Mouse (Mus musculus) NIH3T3 (cell line): Measurements from ENCODE around the gene Rrnad1.
A peak's percentile ranks its signal among the peaks of the same experiment; 100 is the strongest.
"Not testable (repeated sequence)": the region's sequence is repeated elsewhere in the genome, so short reads cannot be mapped to it uniquely, and the experiment has no call there.

Source experiments
- DNase-seq: peaks from one replicate; pipeline ENCODE4 v3.0.0-alpha.2; 2012; ENCODE audit warnings: low read depth

Rrnad1 gene

GRCm38 (mm10) chr3:87918551-87918950, 12.0 kb downstream of the Rrnad1 start:
- no peak for DNase-seq

DNA sequence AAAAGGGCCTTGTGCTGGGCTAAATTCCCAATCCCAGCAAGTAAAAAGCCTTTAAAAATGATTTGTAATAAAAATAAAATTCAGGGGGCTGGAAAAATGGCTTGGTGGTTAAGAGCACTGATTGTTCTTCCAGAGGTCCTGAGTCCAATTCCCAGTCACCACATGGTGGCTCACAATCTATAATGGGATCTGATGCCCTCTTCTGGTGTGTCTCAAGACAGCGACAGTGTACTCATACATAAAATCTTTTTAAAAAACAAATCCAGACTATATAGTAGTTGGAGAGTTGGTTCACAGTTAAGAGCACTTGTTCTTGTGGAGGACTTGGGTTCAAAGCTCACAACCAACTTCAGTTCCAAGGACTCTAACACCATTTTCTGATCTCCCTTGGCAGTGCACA, 13.5 kb downstream of the Rrnad1 start:
- peak; percentile 36 for DNase-seq

DNA sequence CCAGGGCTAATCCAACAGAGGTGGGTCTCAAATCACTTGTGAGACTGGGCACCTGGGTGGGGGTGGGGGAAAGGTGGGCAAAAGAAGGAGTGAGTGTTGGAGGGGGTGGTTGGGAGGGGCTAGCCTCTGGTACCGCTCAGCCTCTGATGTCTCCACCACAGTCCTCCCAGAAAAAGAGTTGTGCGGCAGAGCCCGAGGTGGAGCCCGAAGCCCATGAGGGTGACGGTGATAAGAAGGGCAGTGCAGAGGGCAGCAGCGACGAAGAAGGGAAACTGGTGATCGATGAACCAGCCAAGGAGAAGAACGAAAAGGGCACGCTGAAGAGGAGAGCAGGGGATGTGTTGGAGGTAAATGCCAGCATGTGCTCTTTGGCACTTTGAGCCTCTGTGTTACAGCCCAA, 16.6 kb downstream of the Rrnad1 start:
- DNase-seq: no peak

- DNase-seq: no peak
Observed at GRCm38 (mm10) chr3:87913491-87913890, 17.0 kb downstream of the Rrnad1 start.

GRCm38 (mm10) chr3:87910573-87911141, 19.9 kb downstream of the Rrnad1 start:
- peak; percentile 99 for DNase-seq

DNA sequence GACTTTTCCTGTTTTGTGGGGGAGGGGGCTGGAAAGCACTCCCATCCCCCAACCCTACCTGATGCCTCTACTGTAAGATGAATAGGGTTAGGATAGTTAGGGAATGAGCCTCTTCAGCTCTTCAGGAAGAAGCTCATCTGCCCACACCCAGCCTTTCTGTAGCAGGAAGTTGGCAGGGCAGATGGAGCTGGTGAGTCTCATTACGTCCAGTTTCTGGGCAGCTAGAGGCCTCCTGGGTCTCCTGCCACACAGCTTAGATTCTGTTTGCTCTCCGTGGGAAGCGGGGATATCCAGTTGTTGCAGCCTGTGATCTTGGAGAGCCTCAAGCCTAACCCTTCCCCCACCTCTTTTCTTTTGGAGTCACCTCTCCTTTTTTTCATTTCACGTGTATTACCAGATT, 20.6 kb downstream of the Rrnad1 start:
- peak; percentile 73 for DNase-seq

DNA sequence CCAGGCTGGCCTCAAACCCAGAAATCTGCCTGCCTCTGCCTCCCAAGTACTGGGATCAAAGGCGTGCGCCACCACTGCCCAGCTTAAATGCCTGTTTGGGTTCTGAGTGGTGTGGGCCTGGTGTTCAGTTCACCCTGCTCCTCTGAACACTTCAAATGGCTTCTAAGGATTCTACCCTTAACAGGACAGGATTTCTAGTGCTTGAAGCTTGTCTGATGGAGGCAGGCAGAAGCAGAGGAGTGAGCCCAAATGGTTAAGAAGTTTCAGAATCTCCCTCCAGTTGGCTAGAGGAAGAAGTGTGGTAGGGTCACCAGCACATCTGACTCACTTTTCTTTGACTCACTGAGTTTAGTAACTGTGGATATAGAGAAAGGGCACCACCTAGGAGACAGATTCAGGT, 21.1 kb downstream of the Rrnad1 start:
- DNase-seq: peak; percentile 69

DNA sequence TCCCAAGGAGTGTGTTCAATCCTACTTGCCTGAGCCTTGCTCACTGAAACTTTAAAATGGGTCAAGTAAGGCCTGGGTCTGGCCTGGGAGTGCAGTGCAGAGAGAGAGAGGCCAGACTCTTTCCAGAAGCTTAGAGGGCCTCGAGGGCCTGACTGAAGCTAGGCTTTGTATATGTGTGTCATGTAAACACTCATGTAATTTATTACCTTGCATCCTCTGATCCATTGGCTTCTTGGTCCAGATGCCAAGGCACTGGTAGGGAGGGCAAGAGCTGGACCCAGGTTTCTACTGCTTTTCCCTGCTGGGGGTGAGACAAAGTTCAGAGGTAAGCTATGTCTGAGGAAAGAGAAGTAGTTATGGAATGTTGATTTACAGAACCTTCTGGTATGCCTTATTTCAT, 22.6 kb downstream of the Rrnad1 start:
- peak; percentile 47 for DNase-seq

GRCm38 (mm10) chr3:87906981-87907857, 23.3 kb downstream of the Rrnad1 start:
- DNase-seq: peak; percentile 69

DNA sequence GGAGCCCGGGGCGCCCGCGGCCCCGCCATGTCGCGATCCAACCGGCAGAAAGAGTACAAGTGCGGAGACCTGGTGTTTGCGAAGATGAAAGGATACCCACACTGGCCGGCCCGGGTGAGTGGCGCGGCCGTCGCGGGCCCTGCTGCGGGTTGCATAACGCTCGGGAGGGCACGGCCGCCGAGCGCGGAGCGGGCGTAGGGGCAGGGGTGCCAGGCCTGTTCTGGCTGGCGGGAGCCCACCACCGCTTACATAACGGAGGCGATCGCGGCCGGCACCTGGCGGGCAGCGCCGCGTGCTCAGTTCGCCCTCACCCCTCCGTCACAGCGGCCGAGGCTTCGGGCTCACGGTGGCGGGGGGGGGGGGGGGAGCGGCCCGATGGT, 23.9 kb downstream of the Rrnad1 start:
- DNase-seq: no peak

DNA sequence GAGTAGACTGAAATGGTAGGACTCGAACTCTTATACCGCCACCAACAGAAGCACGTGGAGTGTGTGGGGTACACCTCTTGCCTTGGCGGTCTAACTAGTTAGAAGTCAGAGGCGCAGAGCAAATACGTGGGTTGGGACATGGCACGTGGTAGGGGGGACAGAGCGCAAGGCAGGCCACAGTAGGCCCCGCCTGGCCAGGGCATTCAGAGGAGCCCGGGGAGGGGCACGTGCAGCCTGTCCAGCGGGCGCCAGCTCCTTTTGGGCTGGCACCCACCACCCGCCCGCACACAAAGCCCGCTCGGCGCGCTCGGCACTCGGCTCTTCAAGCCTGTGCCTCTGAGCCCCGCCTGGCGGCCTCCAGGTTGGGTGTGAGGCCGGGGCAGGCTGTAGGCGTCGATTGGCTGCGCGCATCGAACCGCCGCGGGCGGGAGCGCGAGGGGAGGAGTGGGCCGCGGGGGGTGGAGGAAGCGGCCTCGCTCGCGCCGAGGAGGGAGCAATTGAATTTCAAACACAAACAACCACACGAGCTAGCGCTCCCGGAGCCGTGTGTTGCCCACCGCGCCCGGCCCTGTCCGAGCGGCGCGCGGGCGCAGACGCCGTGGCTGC, 24.5 kb downstream of the Rrnad1 start, which contains the start of gene Hdgf:
Gene Hdgf, plus strand, starts transcription at position 442 of the 606 bp plus-strand sequence.
- DNase-seq: peak; percentile 98

- DNase-seq: no peak
Observed at GRCm38 (mm10) chr3:87903821-87904220, 26.7 kb downstream of the Rrnad1 start.

DNA sequence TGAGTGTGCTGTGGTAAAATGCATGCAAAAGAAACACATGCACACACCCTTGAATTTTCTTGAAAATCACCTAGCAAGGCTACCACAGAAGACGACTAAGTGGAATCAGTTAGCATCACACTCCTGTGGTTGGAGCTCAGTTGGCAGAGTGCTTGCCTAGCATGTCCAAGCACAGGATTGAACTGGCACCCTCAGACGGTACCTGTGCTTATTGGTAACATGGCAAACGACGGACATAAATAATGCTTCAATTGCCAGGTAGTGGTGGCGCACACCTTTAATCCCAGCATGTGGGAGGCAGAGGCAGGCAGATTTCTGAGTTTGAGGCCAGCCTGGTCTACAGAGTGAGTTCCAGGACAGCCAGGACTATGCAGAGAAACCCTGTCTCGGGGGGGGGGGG, 28.6 kb downstream of the Rrnad1 start:
- not testable (repeated sequence) for DNase-seq

- DNase-seq: no peak
Observed at GRCm38 (mm10) chr3:87901036-87901624, 29.4 kb downstream of the Rrnad1 start.

DNA sequence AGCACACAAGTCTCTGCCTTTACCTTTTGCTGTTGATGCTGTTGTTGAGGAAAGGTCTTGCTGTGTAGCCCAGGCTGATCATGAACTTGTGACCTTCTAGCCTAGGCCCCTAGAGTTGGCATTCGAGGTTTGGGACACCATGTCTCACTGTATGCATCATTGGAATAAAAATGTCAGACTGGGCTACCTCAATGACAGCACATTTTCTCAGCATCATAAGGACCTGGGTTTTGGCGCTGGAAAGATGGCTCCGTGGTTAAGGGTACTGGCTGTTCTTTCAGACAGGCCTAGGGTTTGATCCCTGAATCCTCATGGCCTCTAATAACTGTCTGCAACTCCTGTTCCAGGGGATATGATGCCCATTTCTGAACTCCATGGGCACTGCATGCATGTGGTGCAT, 30.7 kb downstream of the Rrnad1 start:
- no peak for DNase-seq

DNA sequence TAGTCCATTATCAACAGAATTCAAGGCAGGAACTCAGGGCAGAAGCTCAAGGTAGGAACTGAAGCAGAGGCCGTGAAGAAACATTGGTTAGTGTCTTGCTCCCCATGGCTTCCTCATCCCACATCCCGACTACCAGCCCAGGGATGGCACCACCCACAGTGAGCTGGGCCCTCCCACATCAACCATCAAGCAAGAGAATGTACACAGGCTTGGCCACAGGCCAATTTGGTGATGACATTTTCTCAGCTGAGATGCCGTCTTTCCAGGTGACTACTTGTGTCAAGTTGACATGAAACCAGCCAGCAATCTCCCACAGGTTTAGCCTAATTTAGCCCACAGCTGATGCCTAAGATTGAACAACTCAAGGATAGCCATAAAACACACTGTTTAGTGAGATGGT, 31.3 kb downstream of the Rrnad1 start:
- DNase-seq: no peak

GRCm38 (mm10) chr3:87893367-87893905, 37.1 kb downstream of the Rrnad1 start:
- no peak for DNase-seq

DNA sequence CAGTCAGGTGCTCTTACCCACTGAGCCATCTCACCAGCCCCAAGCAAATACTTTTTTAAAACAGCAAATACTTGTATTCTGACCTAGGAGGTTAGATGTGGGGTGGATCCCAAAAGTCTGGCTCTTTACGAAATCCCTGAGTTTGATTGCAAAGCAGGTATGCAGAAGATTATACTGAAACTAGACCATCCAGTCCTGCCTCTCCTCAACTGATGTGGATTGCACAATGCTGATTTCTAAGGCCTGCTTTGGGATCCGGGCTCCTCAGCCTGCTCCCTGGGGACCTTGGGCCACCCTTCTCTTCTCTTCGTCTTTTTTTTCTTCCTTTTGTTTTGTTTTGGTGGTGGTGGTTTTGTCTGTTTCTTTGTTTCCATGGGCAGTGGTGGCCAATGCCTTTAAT, 39.0 kb downstream of the Rrnad1 start:
- DNase-seq: no peak

DNA sequence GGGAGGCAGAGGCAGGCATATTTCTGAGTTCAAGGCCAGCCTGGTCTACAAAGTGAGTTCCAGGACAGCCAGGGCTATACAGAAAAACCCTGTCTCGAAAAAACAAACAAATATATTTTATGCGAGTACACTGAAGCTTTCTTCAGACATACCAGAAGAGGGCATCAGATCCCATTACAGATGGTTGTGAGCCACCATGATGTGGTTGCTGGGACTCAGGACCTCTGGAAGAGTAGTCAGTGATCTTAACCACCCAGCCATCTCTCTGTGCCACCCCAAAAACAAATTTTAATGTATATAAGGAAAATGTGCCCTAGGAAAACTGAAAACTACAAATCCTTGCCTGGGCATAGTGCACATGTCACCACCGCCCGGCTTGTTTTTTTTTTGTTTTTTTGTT, 43.1 kb downstream of the Rrnad1 start:
- peak; percentile 45 for DNase-seq

- no peak for DNase-seq
Observed at GRCm38 (mm10) chr3:87886416-87886815, 44.1 kb downstream of the Rrnad1 start.

DNA sequence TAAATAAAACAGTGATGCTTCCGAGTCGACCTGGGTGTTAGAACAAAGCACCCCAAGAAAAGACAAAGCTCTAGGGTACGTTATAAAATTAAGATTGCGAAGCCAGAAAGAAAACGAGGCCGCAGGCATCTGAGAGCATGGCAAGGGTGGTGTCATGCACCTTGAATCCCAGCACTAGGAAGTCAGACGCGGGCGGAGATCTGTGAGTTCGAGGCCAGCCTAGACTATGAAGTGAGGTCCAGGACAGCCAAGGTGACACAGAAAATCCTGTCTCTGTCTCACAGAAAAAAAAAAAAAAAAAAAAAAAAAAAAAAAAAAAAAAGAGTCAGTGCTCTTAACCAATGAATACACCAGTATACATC, 44.5 kb downstream of the Rrnad1 start:
- no peak for DNase-seq

GRCm38 (mm10) chr3:87885281-87886003, 45.1 kb downstream of the Rrnad1 start, which contains the start of gene Prcc:
Prcc (minus strand) TSS chr3:87885608.
- peak; percentile 96 for DNase-seq
